Mouse (Mus musculus) liver (tissue): ENCODE data around the gene Gabre.

Experiments used
- DNase-seq: peaks from one replicate; pipeline ENCODE4 v3.0.0-alpha.2; 2020; ENCODE audit warnings: mixed read lengths

Gabre gene

GRCm38 (mm10) chrX:72274659-72275371, at the start of gene Gabre:
Gene Gabre, minus strand, starts transcription at chrX:72274803.
- DNase-seq, result peak; percentile 53

- DNase-seq, result no peak
These were observed 23.2 kb upstream of the Gabre start for GRCm38 (mm10) chrX:72297812-72298211.

- no peak for DNase-seq
These were observed 715 bp upstream of the Gabre start for GRCm38 (mm10) chrX:72275372-72275663.

- DNase-seq, result no peak
These were observed 491 bp downstream of the Gabre start for GRCm38 (mm10) chrX:72273966-72274658.

GRCm38 (mm10) chrX:72270637-72271036, 4.0 kb downstream of the Gabre start:
- no peak for DNase-seq

- no peak for DNase-seq
These were observed 52.9 kb downstream of the Gabre start, which contains the start of gene Magea4 for GRCm38 (mm10) chrX:72221717-72222116. Gene Magea4, plus strand, starts transcription at chrX:72222017.
